8 mouse cellular contexts compared by ENCODE assay signal in genomic region chr10:95264485-95265321, GRCm38 (mm10). TPM values are rescaled to one million over a fixed set of nuclear protein-coding genes. Genes with fewer than 3 reads are reported as not detected.
DNase-seq lines count a peak whose midpoint lies in the region; ATAC-seq and TF ChIP-seq lines count a peak whose summit lies in the region.

No protein-coding gene starts in this region.

- H3K9me3 ChIP-seq in embryonic facial prominence, embryonic 11.5 days (replicated peaks; ENCODE audit: control insufficient read depth, low read length): no peaks in the 10 kb centered on the region
- no peaks in the 10 kb centered on the region for H3K9me3 ChIP-seq in kidney, embryonic 14.5 days (ENCODE audit: control insufficient read depth, low read length)
- H3K9me3 ChIP-seq in neural tube, embryonic 14.5 days (ENCODE audit: control insufficient read depth, low read length): no peaks in the 10 kb centered on the region

- no peaks in the 10 kb centered on the region for H3K27me3 ChIP-seq in embryonic facial prominence, embryonic 11.5 days (ENCODE audit: control insufficient read depth, insufficient read depth, low read length)
- H3K27me3 ChIP-seq in kidney, embryonic 14.5 days (ENCODE audit: control insufficient read depth, insufficient read depth, low read length): peaks cover 7% of the 10 kb centered on the region; the same call in 1 of the 2 replicates
- peaks cover 12% of the 10 kb centered on the region; the same call in 1 of the 2 replicates for H3K27me3 ChIP-seq in neural tube, embryonic 14.5 days (ENCODE audit: control insufficient read depth, insufficient read depth, low read length)

- 2% methylated on average over 37 of the region's 37 CpGs for WGBS in embryonic facial prominence, embryonic 11.5 days
- 4% methylated on average over 37 of the region's 37 CpGs for WGBS in kidney, embryonic 14.5 days
- 7% methylated on average over 37 of the region's 37 CpGs for WGBS in lung, adult 2 months
- WGBS in neural tube, embryonic 14.5 days: 6% methylated on average over 37 of the region's 37 CpGs

- ATAC-seq in embryonic facial prominence, embryonic 11.5 days (replicated peaks; ENCODE audit: insufficient number of reproducible peaks, low FRiP score, low TSS enrichment, low read depth): no peak; the same call in 1 of the 2 replicates
- ATAC-seq in kidney, embryonic 14.5 days (ENCODE audit: low FRiP score, low TSS enrichment): peak; percentile 43; the same call in 1 of the 2 replicates
- ATAC-seq in neural tube, embryonic 14.5 days (ENCODE audit: low read depth): peak; percentile 51; the same call in 1 of the 2 replicates

- DNase-seq in urinary bladder, adult 18-20 months (ENCODE audit: low spot score in 2 of 2): peak; percentile 6 to 49
- DNase-seq in urinary bladder, postnatal 10 days (ENCODE audit: low spot score): no peak
- DNase-seq in embryonic facial prominence, embryonic 11.5 days (ENCODE audit: low spot score): peak; percentile 70
- DNase-seq in heart, adult 9 months (ENCODE audit: low spot score in 2 of 2): peak; percentile 61 to 67
- DNase-seq in lung, adult 2 months: peak; percentile 71
- peak; percentile 49 to 57 for DNase-seq in thymus, postnatal 36 days

- TF ChIP-seq POLR2A in lung, adult 2 months (IDR thresholded peaks at IDR 0.05; ENCODE audit: borderline replicate concordance, extremely low read depth, low read depth, low read length): peak; percentile 23; the same call in 1 of the 2 replicates

- peak overlapping the region; percentile 71 for H3K9ac ChIP-seq in embryonic facial prominence, embryonic 11.5 days (replicated peaks; ENCODE audit: low read length)
- H3K9ac ChIP-seq in kidney, embryonic 14.5 days (ENCODE audit: low read depth, low read length): peak overlapping the region; percentile 48
- peak overlapping the region; percentile 17 for H3K9ac ChIP-seq in neural tube, embryonic 14.5 days (replicated peaks; ENCODE audit: low read depth, low read length)

- peak overlapping the region; percentile 83 for H3K4me2 ChIP-seq in embryonic facial prominence, embryonic 11.5 days (ENCODE audit: low read depth, low read length)
- H3K4me2 ChIP-seq in kidney, embryonic 14.5 days (replicated peaks; ENCODE audit: low read depth, low read length): peak overlapping the region; percentile 75
- H3K4me2 ChIP-seq in neural tube, embryonic 14.5 days (ENCODE audit: low read depth, low read length): peak overlapping the region; percentile 55

- H3K36me3 ChIP-seq in embryonic facial prominence, embryonic 11.5 days (replicated peaks; ENCODE audit: control insufficient read depth, insufficient read depth, low read depth, low read length): no peaks in the 10 kb centered on the region
- no peaks in the 10 kb centered on the region for H3K36me3 ChIP-seq in kidney, embryonic 14.5 days (ENCODE audit: control insufficient read depth, insufficient read depth, low read length)
- H3K36me3 ChIP-seq in neural tube, embryonic 14.5 days (ENCODE audit: control insufficient read depth, insufficient read depth, low read length): no peaks in the 10 kb centered on the region

- no peak overlapping the region for H3K27ac ChIP-seq in embryonic facial prominence, embryonic 11.5 days (replicated peaks; ENCODE audit: low read depth, low read length)
- no peak overlapping the region for H3K27ac ChIP-seq in kidney, embryonic 14.5 days (ENCODE audit: low read depth, low read length)
- H3K27ac ChIP-seq in neural tube, embryonic 14.5 days (ENCODE audit: low read depth, low read length): no peak overlapping the region

- H3K4me1 ChIP-seq in embryonic facial prominence, embryonic 11.5 days (ENCODE audit: control insufficient read depth, insufficient read depth, low read length): peaks cover 5% of the 10 kb centered on the region; the same call in 1 of the 2 replicates
- no peaks in the 10 kb centered on the region for H3K4me1 ChIP-seq in kidney, embryonic 14.5 days (ENCODE audit: control insufficient read depth, insufficient read depth, low read length)
- H3K4me1 ChIP-seq in lung, adult 2 months (ENCODE audit: control insufficient read depth, insufficient read depth, low read length): peaks cover 9% of the 10 kb centered on the region
- peaks cover 3% of the 10 kb centered on the region; the same call in 1 of the 2 replicates for H3K4me1 ChIP-seq in neural tube, embryonic 14.5 days (ENCODE audit: control insufficient read depth, insufficient read depth, low read length)

- TF ChIP-seq CTCF in lung, adult 2 months (IDR thresholded peaks at IDR 0.05; ENCODE audit: insufficient read depth, low read length): no peak

- H3K4me3 ChIP-seq in embryonic facial prominence, embryonic 11.5 days (ENCODE audit: low read depth, low read length): peak overlapping the region; percentile 39
- peak overlapping the region; percentile 46 for H3K4me3 ChIP-seq in kidney, embryonic 14.5 days (ENCODE audit: low read length)
- peak overlapping the region; percentile 77 for H3K4me3 ChIP-seq in lung, adult 2 months (replicated peaks; ENCODE audit: extremely low read depth, low read depth, low read length)
- H3K4me3 ChIP-seq in neural tube, embryonic 14.5 days (ENCODE audit: low read depth, low read length): peak overlapping the region; percentile 20

RNA-seq across cellular contexts. Expression of gene Cradd, which starts 59.2 kb away (rescaled TPM):
- 15.3 and 17.1 TPM in 2 replicates for polyA plus RNA-seq in embryonic facial prominence, embryonic 11.5 days (2014; fragmentation: Nextera tagmentation; extraction: Ambion mirVana)
- polyA plus RNA-seq in kidney, embryonic 14.5 days (2014; fragmentation: Nextera tagmentation; extraction: Ambion mirVana): 10.2 and 13.0 TPM in 2 replicates
- 21.0 and 21.8 TPM in 2 replicates for polyA plus RNA-seq in lung, adult 2 months (2012; rRNA removed)
- 12.8 and 13.6 TPM in 2 replicates for polyA plus RNA-seq in neural tube, embryonic 14.5 days (2014; fragmentation: Nextera tagmentation; extraction: Ambion mirVana)

Comparison
In these comparisons a context has a peak if more than half of its experiments do, and no peak if none do; other contexts are left out.
1. H3K4me3 ChIP-seq: peak in every context shown above with its lines; median percentile 77 in lung, adult 2 months; 46 in kidney, embryonic 14.5 days; 39 in embryonic facial prominence, embryonic 11.5 days; 20 in neural tube, embryonic 14.5 days.
2. H3K9ac ChIP-seq: peak in every context shown above with its lines; median percentile 71 in embryonic facial prominence, embryonic 11.5 days; 48 in kidney, embryonic 14.5 days; 17 in neural tube, embryonic 14.5 days.